13 mouse cellular contexts compared by ENCODE assay signal in genomic region chr16:96721241-96721640, GRCm38 (mm10).
DNase-seq lines count a peak whose midpoint lies in the region; ATAC-seq and TF ChIP-seq lines count a peak whose summit lies in the region.
"Had no signal": no experiment of that assay in that cellular context is flagged by ENCODE, and none has a peak within 500 bp of the region (broad histone marks: within the 10 kb centered on the region; RNA-seq: fewer than 3 reads in every experiment).

No protein-coding gene starts in this region.

- no peak overlapping the region for H3K4me2 ChIP-seq in forebrain, embryonic 12.5 days
- H3K4me2 ChIP-seq in forebrain, postnatal 0 days (ENCODE audit: low read depth): no peak overlapping the region
- H3K4me2 ChIP-seq in midbrain, embryonic 16.5 days (ENCODE audit: low read length): no peak overlapping the region
- H3K4me2 ChIP-seq: embryonic facial prominence, embryonic 15.5 days had no signal

- 68% methylated on average over 9 of the region's 9 CpGs for WGBS in forebrain, embryonic 12.5 days
- 55% methylated on average over 9 of the region's 9 CpGs for WGBS in forebrain, postnatal 0 days
- WGBS in midbrain, embryonic 16.5 days: 59% methylated on average over 9 of the region's 9 CpGs

- H3K4me1 ChIP-seq in forebrain, embryonic 12.5 days: peaks cover 21% of the 10 kb centered on the region
- 0 out of 2 replicates have a peak, but pooled peaks cover 9% of the 10 kb centered on the region for H3K4me1 ChIP-seq in forebrain, postnatal 0 days (ENCODE audit: insufficient read depth)
- H3K4me1 ChIP-seq in midbrain, embryonic 16.5 days (ENCODE audit: control insufficient read depth, insufficient read depth, low read length): peaks cover 36% of the 10 kb centered on the region
- H3K4me1 ChIP-seq: embryonic facial prominence, embryonic 15.5 days had no signal

- H3K9ac ChIP-seq in forebrain, embryonic 12.5 days: no peak overlapping the region
- H3K9ac ChIP-seq in forebrain, postnatal 0 days: no peak overlapping the region
- peak overlapping the region; percentile 46; the same call in 1 of the 2 replicates for H3K9ac ChIP-seq in midbrain, embryonic 16.5 days (ENCODE audit: low read depth, low read length)
- H3K9ac ChIP-seq: embryonic facial prominence, embryonic 15.5 days; liver, embryonic 14.5 days had no signal

- H3K4me3 ChIP-seq in forebrain, embryonic 12.5 days (replicated peaks): no peak overlapping the region
- no peak overlapping the region for H3K4me3 ChIP-seq in forebrain, postnatal 0 days (ENCODE audit: low read depth, low read length)
- no peak overlapping the region for H3K4me3 ChIP-seq in midbrain, embryonic 16.5 days (ENCODE audit: low read depth, low read length)
- H3K4me3 ChIP-seq: embryonic facial prominence, embryonic 15.5 days had no signal

- H3K9me3 ChIP-seq in forebrain, embryonic 12.5 days: no peaks in the 10 kb centered on the region
- H3K9me3 ChIP-seq in forebrain, postnatal 0 days (ENCODE audit: low read length): no peaks in the 10 kb centered on the region
- no peaks in the 10 kb centered on the region for H3K9me3 ChIP-seq in midbrain, embryonic 16.5 days (replicated peaks; ENCODE audit: control insufficient read depth, low read length, poor library complexity, severe bottlenecking)
- H3K9me3 ChIP-seq: embryonic facial prominence, embryonic 15.5 days had no signal

- no peak for TF ChIP-seq CTCF in forebrain, postnatal 0 days (IDR thresholded peaks at IDR 0.05; ENCODE audit: low read depth)
- TF ChIP-seq CTCF in brain, embryonic 14.5 days (IDR thresholded peaks at IDR 0.05; ENCODE audit: borderline replicate concordance, extremely low read depth, insufficient read depth, insufficient read length): no peak

- no peak for TF ChIP-seq POLR2A in brain, embryonic 14.5 days (IDR thresholded peaks at IDR 0.05; ENCODE audit: borderline replicate concordance, extremely low read depth, insufficient read depth, insufficient read length, poor library complexity, severe bottlenecking)

- no peaks in the 10 kb centered on the region for H3K36me3 ChIP-seq in forebrain, embryonic 12.5 days (replicated peaks)
- no peaks in the 10 kb centered on the region for H3K36me3 ChIP-seq in forebrain, postnatal 0 days (ENCODE audit: insufficient read depth)
- no peaks in the 10 kb centered on the region for H3K36me3 ChIP-seq in midbrain, embryonic 16.5 days (ENCODE audit: control insufficient read depth, insufficient read depth, low read length)
- H3K36me3 ChIP-seq: embryonic facial prominence, embryonic 15.5 days had no signal

- peaks cover 17% of the 10 kb centered on the region; the same call in 1 of the 2 replicates for H3K27me3 ChIP-seq in forebrain, embryonic 12.5 days
- H3K27me3 ChIP-seq in forebrain, postnatal 0 days (ENCODE audit: insufficient read depth, low read length): no peaks in the 10 kb centered on the region
- H3K27me3 ChIP-seq in midbrain, embryonic 16.5 days (ENCODE audit: control insufficient read depth, insufficient read depth, low read depth, low read length): no peaks in the 10 kb centered on the region
- H3K27me3 ChIP-seq: embryonic facial prominence, embryonic 15.5 days had no signal

- no peak for DNase-seq in forebrain, postnatal 0 days
- DNase-seq in brain, embryonic 14.5 days (ENCODE audit: low read depth): peak; percentile 31
- DNase-seq in cerebellum, postnatal 14 days: peak; percentile 43 to 58
- DNase-seq in yolk sac, embryonic 10.5 days (ENCODE audit: low spot score): no peak
- DNase-seq in liver: no peak
- DNase-seq: spleen, adult 18-20 months; thymus, postnatal 14 days had no signal

- H3K27ac ChIP-seq in forebrain, embryonic 12.5 days: no peak overlapping the region
- H3K27ac ChIP-seq in forebrain, postnatal 0 days (ENCODE audit: low read depth, low read length): no peak overlapping the region
- peak overlapping the region; percentile 77 for H3K27ac ChIP-seq in midbrain, embryonic 16.5 days (ENCODE audit: low read length)
- H3K27ac ChIP-seq: embryonic facial prominence, embryonic 15.5 days; liver, embryonic 14.5 days had no signal

- 0 out of 2 replicates have a peak, but pooled peaks have one; percentile 27 for ATAC-seq in forebrain, embryonic 12.5 days (ENCODE audit: low FRiP score)
- ATAC-seq in forebrain, postnatal 0 days: no peak
- ATAC-seq in midbrain, embryonic 16.5 days: 0 out of 2 replicates have a peak, but pooled peaks have one; percentile 12
- ATAC-seq in activated CD4-positive, CD25-positive, alpha-beta regulatory T cell, adult 4 months: no peak
- ATAC-seq: lung, postnatal 0 days had no signal

Comparison
In these comparisons a context has a peak if more than half of its experiments do, and no peak if none do; other contexts are left out.
1. ATAC-seq: peak in forebrain, embryonic 12.5 days (single experiment) and midbrain, embryonic 16.5 days (single experiment); none in forebrain, postnatal 0 days (single experiment) and activated CD4-positive, CD25-positive, alpha-beta regulatory T cell, adult 4 months (single experiment).
2. DNase-seq: peak in brain, embryonic 14.5 days (single experiment) and cerebellum, postnatal 14 days (2 of 2); none in forebrain, postnatal 0 days (single experiment), yolk sac, embryonic 10.5 days (single experiment) and liver (single experiment).